Mouse (Mus musculus): ENCODE data around the gene Zbtb42.

GRCm38 (mm10) chr12:112665445-112665844 lies 13.2 kb upstream of the Zbtb42 start:
- TF ChIP-seq CTCF (IDR thresholded peaks at IDR 0.05; ENCODE audit: control insufficient read depth, insufficient read depth, low read length), result no peak
- no peak for TF ChIP-seq POLR2A (IDR thresholded peaks at IDR 0.05; ENCODE audit: borderline replicate concordance, control insufficient read depth, low read depth, low read length)

Data from bone marrow, adult 2 months (tissue).